ENCODE assay signal across 28 mouse cellular contexts in the genomic region with DNA sequence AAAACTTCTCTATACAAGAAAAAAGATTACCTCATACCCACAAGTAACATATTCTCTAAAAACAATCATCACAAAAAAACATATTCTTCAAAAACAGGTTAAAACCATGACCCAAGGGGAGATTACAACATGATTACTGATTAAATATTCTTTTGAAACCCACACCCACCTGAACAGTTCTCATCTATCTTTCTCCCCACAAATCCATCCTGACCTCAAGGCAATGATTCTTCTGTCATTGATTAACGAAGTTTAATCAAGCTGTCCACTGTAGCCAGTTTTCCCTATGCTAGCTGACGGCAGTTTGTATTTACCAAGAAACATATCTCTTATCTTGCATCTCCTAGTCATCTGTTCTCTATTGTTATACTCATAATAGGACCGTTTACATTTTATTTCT.
"Had no signal": no experiment of that assay in that cellular context is flagged by ENCODE, and none has a peak within 500 bp of the region (broad histone marks: within the 10 kb centered on the region; RNA-seq: fewer than 3 reads in every experiment).

No protein-coding gene starts in this region.

- H3K4me3 ChIP-seq: embryonic facial prominence, embryonic 10.5 days; embryonic facial prominence, embryonic 12.5 days; embryonic facial prominence, embryonic 13.5 days; embryonic facial prominence, embryonic 15.5 days; erythroblast, embryonic 14.5 days; forebrain, embryonic 10.5 days; forebrain, embryonic 12.5 days; forebrain, embryonic 13.5 days; forebrain, embryonic 15.5 days; gastrocnemius, adult 2 months had no signal

- H3K9ac ChIP-seq: embryonic facial prominence, embryonic 12.5 days; embryonic facial prominence, embryonic 13.5 days; embryonic facial prominence, embryonic 15.5 days; forebrain, embryonic 12.5 days; forebrain, embryonic 13.5 days; forebrain, embryonic 15.5 days; forebrain, postnatal 0 days had no signal

- H3K4me1 ChIP-seq: forebrain, embryonic 13.5 days; forebrain, embryonic 15.5 days had no signal

- H3K36me3 ChIP-seq: embryonic facial prominence, embryonic 10.5 days; embryonic facial prominence, embryonic 12.5 days; embryonic facial prominence, embryonic 13.5 days; embryonic facial prominence, embryonic 15.5 days; forebrain, embryonic 10.5 days; forebrain, embryonic 12.5 days; forebrain, embryonic 15.5 days had no signal

- H3K27me3 ChIP-seq: embryonic facial prominence, embryonic 12.5 days; embryonic facial prominence, embryonic 13.5 days; embryonic facial prominence, embryonic 15.5 days; forebrain, embryonic 12.5 days; forebrain, embryonic 15.5 days had no signal

- ATAC-seq: forebrain, embryonic 13.5 days; forebrain, embryonic 14.5 days; forebrain, embryonic 15.5 days; forebrain, embryonic 16.5 days; forebrain, postnatal 0 days had no signal

- H3K4me2 ChIP-seq: embryonic facial prominence, embryonic 12.5 days; embryonic facial prominence, embryonic 13.5 days; embryonic facial prominence, embryonic 15.5 days; forebrain, embryonic 12.5 days; forebrain, embryonic 13.5 days; forebrain, embryonic 15.5 days had no signal

- H3K27ac ChIP-seq: embryonic facial prominence, embryonic 10.5 days; embryonic facial prominence, embryonic 12.5 days; embryonic facial prominence, embryonic 13.5 days; embryonic facial prominence, embryonic 15.5 days; forebrain, embryonic 10.5 days; forebrain, embryonic 12.5 days; forebrain, embryonic 13.5 days; forebrain, embryonic 15.5 days; gastrocnemius, adult 2 months had no signal

- H3K9me3 ChIP-seq: embryonic facial prominence, embryonic 10.5 days; embryonic facial prominence, embryonic 12.5 days; embryonic facial prominence, embryonic 13.5 days; embryonic facial prominence, embryonic 15.5 days; forebrain, embryonic 10.5 days; forebrain, embryonic 12.5 days; forebrain, embryonic 13.5 days; forebrain, embryonic 15.5 days had no signal

- DNase-seq: cerebellum, adult 2 months; cerebellum, adult 8-10 months; cerebellum, adult 9-10 months; cerebellum, adult 9-11 months; cerebellum, postnatal 10 days; cerebellum, postnatal 14 days; cerebellum, postnatal 25 days; cerebellum, postnatal 36 days; embryo, embryonic 11 days; forebrain, postnatal 0 days; gastrocnemius, adult 2 months; gastrocnemius, postnatal 10 days; gastrocnemius, postnatal 14 days; gastrocnemius, postnatal 25 days; gastrocnemius, postnatal 36 days; heart, adult 11 months; heart, adult 18-20 months had no signal
